Mouse (Mus musculus) neural tube, embryonic 11.5 days (tissue): ENCODE results near the gene B3galt1. TPM values are rescaled to one million over a fixed set of nuclear protein-coding genes. Genes with fewer than 3 reads are reported as not detected.
A peak's percentile ranks its signal among the peaks of the same experiment; 100 is the strongest.

ENCODE experiments used
- ATAC-seq: fragments of 200-750 bp; cut with Nextera tagmentation; 2 replicates; pipeline ENCODE4 v1.8.0; 2017; ENCODE audit warnings: moderate number of reproducible peaks, mild to moderate bottlenecking, moderate TSS enrichment, moderate library complexity; ENCODE audit not compliant: insufficient read depth, low FRiP score, low TSS enrichment
- DNase-seq: peaks from one replicate; pipeline ENCODE4 v3.0.0-alpha.2; 2015; ENCODE audit warnings: low spot score
- H3K27ac ChIP-seq: fragments of 300-500 bp; sonication (generic); 2 replicates; pipeline ENCODE4 v1.5.1; 2014; ENCODE audit warnings: low read depth, mild to moderate bottlenecking, low read length
- H3K27me3 ChIP-seq: fragments of 300-500 bp; sonication (generic); 2 replicates; pipeline ENCODE4 v1.6.1; 2014; ENCODE audit warnings: mild to moderate bottlenecking, low read length, mixed read lengths; ENCODE audit not compliant: control insufficient read depth, insufficient read depth
- H3K36me3 ChIP-seq: fragments of 300-500 bp; sonication (generic); 2 replicates; pipeline ENCODE4 v1.6.1; 2014; ENCODE audit warnings: mild to moderate bottlenecking, low read length, moderate library complexity, mixed read lengths; ENCODE audit not compliant: control insufficient read depth, insufficient read depth
- H3K4me1 ChIP-seq: fragments of 300-500 bp; sonication (generic); 2 replicates; pipeline ENCODE4 v1.6.1; 2014; ENCODE audit warnings: low read length, mixed read lengths; ENCODE audit not compliant: control insufficient read depth, insufficient read depth
- H3K4me2 ChIP-seq: fragments of 300-500 bp; sonication (generic); 2 replicates; pipeline ENCODE4 v1.6.1; 2014; ENCODE audit warnings: low read depth, mild to moderate bottlenecking, moderate library complexity
- H3K4me3 ChIP-seq: fragments of 300-500 bp; sonication (generic); 2 replicates; pipeline ENCODE4 v1.5.1; 2014; ENCODE audit warnings: low read depth, low read length
- H3K9ac ChIP-seq: fragments of 300-500 bp; sonication (generic); 2 replicates; pipeline ENCODE4 v1.6.1; 2014; ENCODE audit warnings: mild to moderate bottlenecking, low read length
- H3K9me3 ChIP-seq: fragments of 300-500 bp; sonication (generic); 2 replicates; pipeline ENCODE4 v1.6.1; 2016; ENCODE audit warnings: low read length; ENCODE audit not compliant: control insufficient read depth
- WGBS: fragments of 180-500 bp; shearing (Covaris S2); extraction: QIAGEN DNeasy Blood & Tissue Kit; methylation state at CpG from one replicate; pipeline ENCODE4 v1.1.7; 2014; 5-methylcytosine and 5-hydroxymethylcytosine counted together
- polyA plus RNA-seq: library from polyadenylated mRNA; unstranded; fragments of >200 nt; fragmentation: Nextera tagmentation; extraction: Ambion mirVana; gene quantifications from 2 replicates; pipeline ENCODE4 v1.2.1, GENCODE M21; 2014

B3galt1 gene
- polyA plus RNA-seq, 1 experiment from 2014 or later = 21.1 TPM

DNA sequence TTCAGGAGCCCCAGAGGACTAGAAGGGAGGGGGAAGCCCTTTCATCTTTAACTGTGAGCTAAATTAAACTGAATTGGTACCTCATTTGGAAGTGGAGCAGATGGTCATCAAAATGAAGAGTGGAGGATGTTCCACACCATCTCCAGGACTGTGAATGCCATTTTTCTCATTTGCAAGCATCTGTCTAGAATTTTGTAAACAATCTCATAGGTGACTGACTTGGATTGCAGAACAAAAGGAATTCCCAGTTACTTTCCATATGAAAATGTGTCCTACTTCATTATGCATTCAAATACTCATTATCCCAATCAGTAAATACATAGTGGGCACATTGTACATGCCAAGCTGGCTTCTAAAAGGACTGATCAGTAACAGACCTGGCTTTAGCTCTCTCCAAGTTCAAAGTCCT lies 515.2 kb downstream of the B3galt1 start:
- H3K27ac ChIP-seq = no peak overlapping the region
- no peak overlapping the region for H3K9ac ChIP-seq
- H3K36me3 ChIP-seq = no peaks in the 10 kb centered on the region
- no peaks in the 10 kb centered on the region for H3K4me1 ChIP-seq
- ATAC-seq (no peak), DNase-seq (no peak)
- no peaks in the 10 kb centered on the region for H3K9me3 ChIP-seq
- H3K4me2 ChIP-seq = no peak overlapping the region
- no peak overlapping the region for H3K4me3 ChIP-seq
- no peaks in the 10 kb centered on the region for H3K27me3 ChIP-seq

DNA sequence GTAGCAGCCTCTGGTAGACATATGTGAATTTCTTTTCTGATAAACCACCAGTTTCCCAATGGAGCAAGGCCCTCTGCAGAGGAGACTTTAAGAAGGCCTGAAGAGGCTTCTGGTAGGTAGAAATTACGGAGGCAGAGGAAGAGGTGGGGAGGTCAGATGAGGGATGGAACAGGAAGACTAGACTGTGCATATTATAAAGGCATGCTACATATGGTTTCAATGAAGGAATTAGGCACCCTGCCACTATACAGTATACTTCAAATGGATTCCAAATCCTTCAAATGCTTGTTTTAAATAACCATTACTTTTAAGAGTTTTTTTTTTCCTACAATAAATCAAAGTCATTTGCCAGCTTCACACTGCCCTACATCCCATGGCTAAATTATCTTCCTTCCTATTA lies 518.8 kb downstream of the B3galt1 start:
- no peak for ATAC-seq
- H3K9ac ChIP-seq = no peak overlapping the region
- no peaks in the 10 kb centered on the region for H3K4me1 ChIP-seq
- H3K4me3 ChIP-seq = no peak overlapping the region
- H3K4me2 ChIP-seq = no peak overlapping the region
- no peak overlapping the region for H3K27ac ChIP-seq
- no peaks in the 10 kb centered on the region for H3K36me3 ChIP-seq
- no peaks in the 10 kb centered on the region for H3K9me3 ChIP-seq
- no peaks in the 10 kb centered on the region for H3K27me3 ChIP-seq
- WGBS = 70% methylated on average over 1 of the region's 1 CpGs
- DNase-seq = no peak

- Histone ChIP-seq H3K4me3 (no peak overlapping the region), H3K4me1 (no peaks in the 10 kb centered on the region), H3K9ac (no peak overlapping the region), H3K27me3 (no peaks in the 10 kb centered on the region), H3K9me3 (no peaks in the 10 kb centered on the region), H3K4me2 (no peak overlapping the region), H3K27ac (no peak overlapping the region), H3K36me3 (no peaks in the 10 kb centered on the region)
- ATAC-seq (no peak), DNase-seq (no peak)
- WGBS = 52% methylated on average over 4 of the region's 4 CpGs
Measured at GRCm38 (mm10) chr2:68086101-68086500, 520.4 kb downstream of the B3galt1 start.

DNA sequence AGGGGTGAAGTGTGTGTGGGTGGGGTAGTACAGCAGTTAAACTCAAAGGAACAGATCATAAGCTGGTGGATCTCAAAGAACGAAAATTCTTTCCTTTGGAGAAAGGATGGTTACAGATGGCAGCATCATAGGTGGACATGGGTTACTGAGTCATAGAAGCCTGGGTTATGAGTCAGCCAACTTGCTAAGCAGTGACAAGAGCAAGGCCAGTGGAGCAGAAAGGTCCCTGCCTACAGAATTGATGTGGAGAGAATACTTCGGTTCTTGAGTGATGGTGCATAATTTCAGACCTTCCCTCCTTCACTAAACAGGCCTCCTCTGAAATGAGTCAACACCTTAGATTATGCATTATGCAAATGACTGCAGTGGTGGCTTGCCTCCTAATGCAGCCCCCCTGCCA lies 525.9 kb downstream of the B3galt1 start:
- H3K4me2 ChIP-seq = no peak overlapping the region
- H3K27ac ChIP-seq = no peak overlapping the region
- WGBS = 83% methylated on average over 2 of the region's 2 CpGs
- no peaks in the 10 kb centered on the region for H3K9me3 ChIP-seq
- H3K4me1 ChIP-seq = no peaks in the 10 kb centered on the region
- H3K27me3 ChIP-seq = no peaks in the 10 kb centered on the region
- H3K36me3 ChIP-seq = no peaks in the 10 kb centered on the region
- ATAC-seq (no peak), DNase-seq (no peak)
- no peak overlapping the region for H3K9ac ChIP-seq
- H3K4me3 ChIP-seq = no peak overlapping the region

- no peak for DNase-seq
- 74% methylated on average over 4 of the region's 4 CpGs for WGBS
Measured at GRCm38 (mm10) chr2:68104641-68105040, 539.0 kb downstream of the B3galt1 start.

GRCm38 (mm10) chr2:68118076-68118475 lies 552.4 kb downstream of the B3galt1 start:
- no peak overlapping the region for H3K4me2 ChIP-seq
- H3K4me3 ChIP-seq = no peak overlapping the region
- H3K9me3 ChIP-seq = no peaks in the 10 kb centered on the region
- DNase-seq (no peak), ATAC-seq (no peak)
- no peaks in the 10 kb centered on the region for H3K27me3 ChIP-seq
- no peaks in the 10 kb centered on the region for H3K4me1 ChIP-seq
- WGBS = 70% methylated on average over 8 of the region's 8 CpGs
- H3K27ac ChIP-seq = no peak overlapping the region
- H3K9ac ChIP-seq = no peak overlapping the region
- H3K36me3 ChIP-seq = no peaks in the 10 kb centered on the region

More at GRCm38 (mm10) chr2:68104641-68105040, 539.0 kb downstream of the B3galt1 start:
- Histone ChIP-seq H3K27ac (no peak overlapping the region), H3K4me2 (no peak overlapping the region), H3K4me3 (no peak overlapping the region), H3K4me1 (no peaks in the 10 kb centered on the region), H3K36me3 (no peaks in the 10 kb centered on the region), H3K9me3 (no peaks in the 10 kb centered on the region), H3K9ac (no peak overlapping the region), H3K27me3 (no peaks in the 10 kb centered on the region)
- ATAC-seq = no peak

GRCm38 (mm10) chr2:68124751-68125150 lies 559.1 kb downstream of the B3galt1 start:
- Histone ChIP-seq H3K36me3 (no peaks in the 10 kb centered on the region), H3K4me1 (no peaks in the 10 kb centered on the region), H3K27ac (no peak overlapping the region), H3K9ac (no peak overlapping the region), H3K4me2 (no peak overlapping the region), H3K4me3 (no peak overlapping the region), H3K27me3 (no peaks in the 10 kb centered on the region), H3K9me3 (no peaks in the 10 kb centered on the region)
- 49% methylated on average over 6 of the region's 6 CpGs for WGBS
- DNase-seq (peak; percentile 20), ATAC-seq (no peak; the same call in 1 of the 2 replicates)

- DNase-seq = no peak
- Histone ChIP-seq H3K27me3 (no peaks in the 10 kb centered on the region), H3K36me3 (no peaks in the 10 kb centered on the region), H3K9ac (no peak overlapping the region), H3K4me1 (no peaks in the 10 kb centered on the region), H3K4me3 (no peak overlapping the region), H3K27ac (no peak overlapping the region), H3K9me3 (no peaks in the 10 kb centered on the region), H3K4me2 (no peak overlapping the region)
- WGBS = 94% methylated on average over 2 of the region's 2 CpGs
- no peak for ATAC-seq
Measured at GRCm38 (mm10) chr2:68141094-68141493, 575.4 kb downstream of the B3galt1 start.

- H3K9me3 ChIP-seq = no peaks in the 10 kb centered on the region
- H3K4me3 ChIP-seq = no peak overlapping the region
- H3K27me3 ChIP-seq = no peaks in the 10 kb centered on the region
- H3K9ac ChIP-seq = no peak overlapping the region
- H3K27ac ChIP-seq = no peak overlapping the region
- H3K36me3 ChIP-seq = no peaks in the 10 kb centered on the region
- no peaks in the 10 kb centered on the region for H3K4me1 ChIP-seq
- WGBS = 77% methylated on average over 2 of the region's 2 CpGs
- no peak overlapping the region for H3K4me2 ChIP-seq
- ATAC-seq = no peak
- DNase-seq = no peak
Measured at GRCm38 (mm10) chr2:68143292-68143691, 577.6 kb downstream of the B3galt1 start.
